Mouse (Mus musculus): ENCODE measurements at regions not wholly inside any gene's neighbourhood (a gene's known extent, or its start where the extent isn't known, plus 50 kb on each side); places are given as distances from the start of the nearest gene placed in this dataset.

DNA sequence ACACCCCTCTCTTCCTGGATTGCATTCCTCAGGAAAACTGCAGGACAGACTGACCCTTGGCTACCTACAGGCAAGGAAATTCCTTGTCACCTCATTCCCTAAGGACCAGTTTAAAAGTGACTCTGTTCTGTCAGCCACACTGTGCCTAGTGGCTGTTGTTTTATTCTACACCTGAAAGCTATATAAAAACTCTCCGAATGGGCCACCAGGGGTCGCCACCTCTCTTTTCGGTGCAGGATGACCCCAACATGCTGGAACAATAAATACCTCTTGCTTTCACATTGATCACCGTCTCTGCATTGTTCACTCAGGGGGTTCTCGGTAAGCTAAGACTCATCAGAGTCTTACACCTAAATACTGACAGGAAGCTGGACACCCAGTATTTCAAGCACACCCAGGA, 1382.6 kb upstream of the Dsel start:
- peak in 1 of 2 experiments; percentile 3 for DNase-seq (ENCODE audit: extremely low spot score in 1 of 2, low spot score in 1 of 2)

DNA sequence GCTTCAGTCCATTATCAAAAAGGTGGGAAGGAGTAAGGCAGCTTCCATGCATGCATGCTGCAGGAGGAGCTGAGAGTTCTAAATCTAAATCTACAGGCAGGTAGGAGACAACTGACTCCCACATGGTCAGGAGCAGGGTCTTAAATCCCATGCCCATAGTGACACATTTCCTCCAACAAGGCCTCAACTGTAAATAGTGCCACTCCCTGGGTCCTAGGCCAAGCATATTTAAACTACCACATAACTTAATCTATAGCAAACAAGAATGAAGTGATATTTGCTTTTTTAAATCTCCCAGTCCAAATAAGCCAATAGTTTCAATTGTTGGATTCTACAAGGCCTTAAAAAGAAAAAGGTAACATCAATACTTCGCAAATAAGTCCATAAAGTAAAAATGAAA, 1345.4 kb upstream of the Dsel start:
- no peak for DNase-seq (ENCODE audit: extremely low spot score in 1 of 2, low spot score in 1 of 2)

DNA sequence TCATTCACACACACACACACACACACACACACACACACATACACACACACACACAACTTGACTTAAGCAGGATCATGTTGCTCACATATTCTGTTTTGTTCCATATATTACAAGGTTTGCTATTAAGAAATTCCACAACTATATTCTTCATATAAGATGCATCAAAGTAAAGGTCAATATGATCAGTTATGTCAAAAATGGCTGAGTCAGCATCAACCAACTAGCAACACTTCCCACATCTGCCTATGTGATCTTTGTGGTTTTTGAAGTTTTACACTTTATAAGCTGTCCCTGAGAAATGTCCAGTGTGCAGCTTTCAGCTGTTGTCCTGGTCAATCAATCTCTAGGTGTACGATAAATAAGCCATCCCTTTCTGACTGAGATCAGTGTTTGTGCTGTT, 1339.3 kb upstream of the Dsel start:
- no peak for DNase-seq (ENCODE audit: extremely low spot score in 1 of 2, low spot score in 1 of 2)

DNA sequence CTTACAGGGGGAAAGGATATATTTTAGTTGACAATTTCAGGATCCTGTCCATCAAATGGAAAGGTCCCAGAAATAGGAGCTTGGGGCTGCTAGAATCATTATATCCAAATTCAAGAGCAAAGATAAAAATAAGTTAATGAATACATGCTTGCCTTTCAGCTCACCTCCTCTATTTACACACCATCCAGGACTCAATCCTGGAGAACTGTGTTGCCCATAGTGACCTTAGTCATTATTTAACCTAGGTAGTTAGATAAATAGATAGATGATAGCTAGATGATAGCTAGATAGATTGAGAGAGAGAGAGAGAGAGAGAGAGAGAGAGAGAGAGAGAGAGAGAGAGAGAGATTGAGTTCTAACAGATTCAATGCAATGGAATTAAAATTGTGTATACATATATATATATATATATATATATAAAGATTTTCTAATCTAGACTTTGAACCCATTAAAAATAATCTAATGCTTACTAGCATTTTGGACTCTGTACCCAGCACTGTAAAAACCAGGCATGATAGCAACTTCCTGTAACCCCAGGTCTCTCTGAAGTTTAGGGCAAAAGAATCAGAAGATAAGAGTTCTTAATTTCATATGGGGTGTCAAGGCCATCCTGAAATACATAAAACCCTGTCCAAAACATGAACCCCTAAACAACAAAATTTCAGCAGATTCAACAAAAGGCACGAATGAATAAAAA, 1329.5 kb upstream of the Dsel start:
- no peak for DNase-seq (ENCODE audit: extremely low spot score in 1 of 2, low spot score in 1 of 2)

DNA sequence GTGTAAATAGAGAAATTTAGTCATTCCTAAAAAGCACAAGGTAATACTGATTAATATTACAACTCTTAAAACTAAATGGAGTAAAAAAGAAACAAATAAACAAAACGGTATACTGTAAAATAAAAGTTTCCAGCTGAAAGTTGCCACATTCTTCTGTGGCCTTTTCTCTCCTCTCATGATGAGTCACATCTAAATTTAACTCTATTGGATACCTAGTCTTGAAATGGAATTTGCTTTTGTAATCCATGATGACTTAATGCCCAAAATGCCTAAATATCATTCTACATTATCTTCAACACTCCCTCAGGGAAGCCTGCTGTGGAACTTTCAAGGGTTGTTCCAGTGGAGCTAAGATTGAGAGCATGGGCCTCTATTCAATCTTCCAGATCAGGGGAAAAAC, 1298.5 kb upstream of the Dsel start:
- DNase-seq (ENCODE audit: extremely low spot score in 1 of 2, low spot score in 1 of 2), result no peak

Data from frontal cortex, adult 2 months (tissue).